Mouse (Mus musculus) ES-E14 (cell line): Measurements from ENCODE around the gene Trp53inp2. TPM values are rescaled to one million over a fixed set of nuclear protein-coding genes. Genes with fewer than 3 reads are reported as not detected.

Experiments
- DNase-seq: peaks from one replicate; pipeline ENCODE4 v3.0.0-alpha.2; 2013; ENCODE audit warnings: low read depth, low spot score
- H3K27ac ChIP-seq: 2 replicates; pipeline ENCODE4 v1.5.1; 2012; ENCODE audit warnings: low read depth, mild to moderate bottlenecking, low read length, moderate library complexity, mixed read lengths; ENCODE audit not compliant: poor library complexity, insufficient read depth, severe bottlenecking
- H3K36me3 ChIP-seq: 2 replicates; pipeline ENCODE4 v1.6.1; 2012; ENCODE audit warnings: mild to moderate bottlenecking, low read length, moderate library complexity, mixed read lengths; ENCODE audit not compliant: control insufficient read depth, poor library complexity, insufficient read depth, severe bottlenecking
- H3K4me1 ChIP-seq, 2 experiments: fragments of 150-350 bp in 1 of 2; sonication (generic) in 1 of 2; 2 replicates each; pipeline ENCODE4 v1.6.1; 2012; ENCODE audit warnings: low read length in 2 of 2, mild to moderate bottlenecking in 1 of 2, mixed read lengths in 1 of 2; ENCODE audit not compliant: control insufficient read depth in 2 of 2, insufficient read depth in 2 of 2, poor library complexity in 1 of 2
- H3K4me3 ChIP-seq, 2 experiments: fragments of 150-350 bp in 1 of 2; sonication (generic) in 1 of 2; 2 replicates each; pipeline ENCODE4 v1.5.1; 2012; ENCODE audit warnings: low read length in 2 of 2, low read depth in 1 of 2, mild to moderate bottlenecking in 1 of 2, mixed read lengths in 1 of 2; ENCODE audit not compliant: insufficient read depth in 1 of 2, poor library complexity in 1 of 2, severe bottlenecking in 1 of 2
- H3K9ac ChIP-seq: 2 replicates; pipeline ENCODE4 v1.6.1; 2012; ENCODE audit warnings: low read depth, mild to moderate bottlenecking, low read length, mixed read lengths; ENCODE audit not compliant: poor library complexity, insufficient read depth, severe bottlenecking
- H3K9me3 ChIP-seq: fragments of 150-350 bp; sonication (generic); 2 replicates; pipeline ENCODE4 v1.6.1; 2012; ENCODE audit warnings: low read depth, mild to moderate bottlenecking, low read length; ENCODE audit not compliant: control insufficient read depth, insufficient read depth
- CHD2 ChIP-seq: IDR thresholded peaks from 2 replicates; pipeline ENCODE4 v1.6.1; 2014; ENCODE audit warnings: mild to moderate bottlenecking, low read depth, low read length, inconsistent platforms
- HCFC1 ChIP-seq: IDR thresholded peaks from 2 replicates; pipeline ENCODE4 v1.6.1; 2012; ENCODE audit warnings: low read length, inconsistent platforms, borderline replicate concordance; ENCODE audit not compliant: insufficient read depth
- MAFK ChIP-seq: IDR thresholded peaks from 2 replicates; pipeline ENCODE4 v1.6.1; 2014; ENCODE audit warnings: mild to moderate bottlenecking, low read depth, low read length, inconsistent platforms; ENCODE audit not compliant: insufficient read depth
- ZC3H11A ChIP-seq: IDR thresholded peaks from 2 replicates; pipeline ENCODE4 v1.6.1; 2012; ENCODE audit warnings: low read depth, mild to moderate bottlenecking, inconsistent platforms, low read length, borderline replicate concordance
- ZNF384 ChIP-seq: IDR thresholded peaks from 2 replicates; pipeline ENCODE4 v1.6.1; 2012; ENCODE audit warnings: low read depth, low read length, inconsistent platforms
- in situ Hi-C, 2 experiments: fragments of 600-800 bp; cut with MboI; formaldehyde crosslinking; loops; one replicate each; pipeline ENCODE4 v1.15.1; 2025; ENCODE audit warnings: low sequenced_read_pairs in 2 of 2, inconsistent platforms in 1 of 2; ENCODE audit not compliant: unreplicated experiment in 2 of 2
- total RNA-seq: library from RNA; depleted of rRNA; stranded (reverse); fragments of 300-350 nt; gene quantifications from 2 replicates; pipeline ENCODE4 v1.2.3, GENCODE M21; 2012

Gene Trp53inp2
- total RNA-seq, 1 experiment, result 8.7 TPM

GRCm38 (mm10) chr2:155336254-155336653, 44.6 kb upstream of the Trp53inp2 start:
- Histone ChIP-seq H3K4me1 (no peaks in the 10 kb centered on the region), H3K36me3 (peaks cover 10% of the 10 kb centered on the region), H3K9me3 (no peaks in the 10 kb centered on the region), H3K4me3 (no peak overlapping the region), H3K27ac (no peak overlapping the region), H3K9ac (no peak overlapping the region)
- in situ Hi-C loops, result no loop called here
- TF ChIP-seq CHD2, result no peak
- TF ChIP-seq MAFK, result no peak
- no peak for TF ChIP-seq ZC3H11A
- no peak for TF ChIP-seq ZNF384
- no peak for TF ChIP-seq HCFC1
- no peak for DNase-seq

GRCm38 (mm10) chr2:155340166-155340565, 40.7 kb upstream of the Trp53inp2 start:
- no peak overlapping the region for H3K9ac ChIP-seq
- no peaks in the 10 kb centered on the region for H3K4me1 ChIP-seq
- H3K9me3 ChIP-seq, result no peaks in the 10 kb centered on the region
- H3K27ac ChIP-seq, result no peak overlapping the region
- H3K36me3 ChIP-seq, result peaks cover 2% of the 10 kb centered on the region
- no peak for DNase-seq
- in situ Hi-C loops, result no loop called here
- no peak overlapping the region for H3K4me3 ChIP-seq
- TF ChIP-seq HCFC1 (no peak), MAFK (no peak), ZC3H11A (no peak), ZNF384 (no peak), CHD2 (no peak)

- H3K27ac ChIP-seq, result no peak overlapping the region
- DNase-seq, result no peak
- H3K9ac ChIP-seq, result no peak overlapping the region
- in situ Hi-C loops, result no loop called here
- H3K4me1 ChIP-seq, result no peaks in the 10 kb centered on the region
- no peaks in the 10 kb centered on the region for H3K9me3 ChIP-seq
- TF ChIP-seq CHD2 (no peak), ZNF384 (no peak), MAFK (no peak), HCFC1 (no peak), ZC3H11A (no peak)
- no peak overlapping the region for H3K4me3 ChIP-seq
- H3K36me3 ChIP-seq, result no peaks in the 10 kb centered on the region; the same call in 1 of the 2 replicates
Observed at GRCm38 (mm10) chr2:155346670-155347069, 34.2 kb upstream of the Trp53inp2 start.

- in situ Hi-C loops, result no loop called here
- H3K9ac ChIP-seq, result no peak overlapping the region
Observed at GRCm38 (mm10) chr2:155354402-155354801, 26.5 kb upstream of the Trp53inp2 start.

GRCm38 (mm10) chr2:155356971-155357591, 23.8 kb upstream of the Trp53inp2 start, which contains the start of gene Pigu:
Gene Pigu, minus strand, starts transcription at chr2:155357430.
- Histone ChIP-seq H3K4me1 (no peaks in the 10 kb centered on the region), H3K9me3 (no peaks in the 10 kb centered on the region), H3K4me3 (peak within 1 kb of the TSS; percentile 80 to 97), H3K36me3 (no peaks in the 10 kb centered on the region), H3K27ac (no peak within 1 kb of the TSS), H3K9ac (peak within 1 kb of the TSS; percentile 85)
- peak; percentile 96 for DNase-seq
- in situ Hi-C loops, result no loop called here
- TF ChIP-seq HCFC1 (peak; percentile 99), MAFK (no peak)

More at GRCm38 (mm10) chr2:155354402-155354801, 26.5 kb upstream of the Trp53inp2 start:
- no peaks in the 10 kb centered on the region for H3K36me3 ChIP-seq
- H3K27ac ChIP-seq, result no peak overlapping the region
- TF ChIP-seq ZNF384, result no peak
- H3K4me1 ChIP-seq, result no peaks in the 10 kb centered on the region
- DNase-seq, result no peak
- H3K4me3 ChIP-seq, result no peak overlapping the region
- no peaks in the 10 kb centered on the region for H3K9me3 ChIP-seq
